Mouse (Mus musculus): ENCODE results near the gene Lig3.
"Not testable (repeated sequence)": the region's sequence is repeated elsewhere in the genome, so short reads cannot be mapped to it uniquely, and the experiment has no call there.

Lig3 gene

GRCm38 (mm10) chr11:82831008-82831893 lies 50.3 kb downstream of the Lig3 start:
- DNase-seq (ENCODE audit: low spot score in 2 of 2): no peak

- not testable (repeated sequence) for DNase-seq (ENCODE audit: low spot score in 2 of 2)
These were observed 51.5 kb downstream of the Lig3 start for GRCm38 (mm10) chr11:82832402-82832801.

DNA sequence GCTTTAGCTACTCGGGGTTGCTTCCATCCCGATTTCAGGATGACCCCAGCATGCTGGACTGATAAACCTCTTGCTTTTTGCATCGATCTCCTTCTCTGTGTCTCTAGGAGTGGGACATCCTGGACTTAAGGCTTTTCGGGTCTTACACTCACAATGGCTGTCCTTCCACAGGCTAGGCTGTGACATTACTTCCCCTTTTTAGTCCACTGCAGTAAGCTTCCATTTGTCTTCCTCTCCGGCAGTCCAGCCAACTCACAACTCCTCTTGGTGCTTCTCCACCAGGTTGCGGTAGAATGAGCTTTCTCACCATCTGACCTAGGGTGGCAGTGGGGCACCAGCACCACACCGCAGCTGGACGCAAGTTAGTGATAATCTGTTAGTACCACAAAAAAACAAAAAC lies 53.0 kb downstream of the Lig3 start:
- DNase-seq (ENCODE audit: low spot score in 2 of 2): no peak

DNA sequence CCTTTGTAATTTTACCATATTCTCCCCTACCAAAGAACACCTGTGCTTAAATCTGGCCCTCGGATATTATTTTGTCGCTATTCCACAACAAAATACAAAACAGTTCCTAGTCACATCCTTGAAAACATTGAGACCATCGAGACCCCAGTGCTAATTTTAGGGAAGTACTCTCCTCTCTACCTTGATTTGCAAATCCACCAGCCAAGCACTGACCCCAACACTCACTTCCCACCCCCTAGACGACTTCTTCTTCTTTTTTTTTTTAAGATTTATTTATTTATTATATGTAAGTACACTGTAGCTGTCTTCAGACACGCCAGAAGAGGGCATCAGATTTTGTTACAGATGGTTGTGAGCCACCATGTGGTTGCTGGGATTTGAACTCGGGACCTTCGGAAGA lies 53.5 kb downstream of the Lig3 start:
- DNase-seq (ENCODE audit: low spot score in 2 of 2): not testable (repeated sequence)

- DNase-seq (ENCODE audit: low spot score in 2 of 2): no peak
These were observed 54.9 kb downstream of the Lig3 start for GRCm38 (mm10) chr11:82835616-82836432.

DNA sequence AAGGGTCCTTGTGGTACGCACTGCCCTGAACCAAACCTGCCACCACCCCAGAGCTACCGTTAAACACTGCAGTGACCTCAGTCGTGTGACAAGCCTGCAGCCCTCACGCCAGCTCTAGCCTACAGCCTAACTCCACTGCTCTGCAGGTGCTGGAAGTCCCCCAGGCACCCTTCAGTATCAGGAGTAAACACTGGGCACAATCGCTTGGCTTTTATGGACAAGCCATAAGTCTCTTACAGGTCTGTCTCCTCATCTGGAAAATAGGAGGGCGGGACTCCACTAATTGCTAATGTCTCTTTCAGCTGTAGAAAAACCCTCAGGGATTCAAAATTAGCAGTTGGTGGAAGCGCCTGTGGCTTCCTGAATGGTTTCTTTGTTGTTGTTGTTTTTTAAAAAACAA lies 56.3 kb downstream of the Lig3 start:
- no peak for DNase-seq (ENCODE audit: low spot score in 2 of 2)

- DNase-seq (ENCODE audit: low spot score in 2 of 2): no peak
These were observed 56.9 kb downstream of the Lig3 start for GRCm38 (mm10) chr11:82837848-82838247.

- no peak for DNase-seq (ENCODE audit: low spot score in 2 of 2)
These were observed 57.6 kb downstream of the Lig3 start for GRCm38 (mm10) chr11:82838511-82838910.

DNA sequence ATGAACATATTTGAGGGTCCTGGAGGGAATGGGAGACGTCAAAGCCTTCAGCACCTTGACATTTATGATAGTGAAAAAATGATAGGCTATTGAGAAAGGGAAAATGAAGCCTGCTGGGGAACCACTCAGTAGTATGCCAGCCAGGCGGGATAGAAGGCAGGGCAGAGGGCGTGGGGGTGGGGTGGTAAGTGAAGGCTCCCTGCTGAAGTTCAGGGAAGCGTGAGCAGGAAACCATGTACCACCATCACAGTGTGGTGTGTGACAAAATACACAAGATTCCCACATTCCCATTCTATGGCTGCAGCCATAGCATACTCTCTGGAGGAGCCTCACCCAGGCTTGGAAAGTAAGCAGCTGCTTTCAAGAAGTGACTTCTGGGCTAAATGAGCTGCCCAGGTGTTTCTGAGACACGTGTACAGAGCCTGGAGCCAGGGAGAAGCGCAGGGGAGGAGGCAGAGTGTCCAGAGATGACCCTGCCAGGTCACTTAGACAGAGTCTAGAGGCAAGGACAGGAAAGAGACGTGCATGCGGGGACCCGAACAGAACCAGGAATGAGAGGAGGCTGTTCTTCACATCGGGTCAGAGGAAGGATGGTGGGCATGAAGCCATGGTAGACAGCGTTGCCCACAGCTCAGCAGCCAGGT lies 64.0 kb downstream of the Lig3 start:
- no peak for DNase-seq (ENCODE audit: low spot score in 2 of 2)

DNA sequence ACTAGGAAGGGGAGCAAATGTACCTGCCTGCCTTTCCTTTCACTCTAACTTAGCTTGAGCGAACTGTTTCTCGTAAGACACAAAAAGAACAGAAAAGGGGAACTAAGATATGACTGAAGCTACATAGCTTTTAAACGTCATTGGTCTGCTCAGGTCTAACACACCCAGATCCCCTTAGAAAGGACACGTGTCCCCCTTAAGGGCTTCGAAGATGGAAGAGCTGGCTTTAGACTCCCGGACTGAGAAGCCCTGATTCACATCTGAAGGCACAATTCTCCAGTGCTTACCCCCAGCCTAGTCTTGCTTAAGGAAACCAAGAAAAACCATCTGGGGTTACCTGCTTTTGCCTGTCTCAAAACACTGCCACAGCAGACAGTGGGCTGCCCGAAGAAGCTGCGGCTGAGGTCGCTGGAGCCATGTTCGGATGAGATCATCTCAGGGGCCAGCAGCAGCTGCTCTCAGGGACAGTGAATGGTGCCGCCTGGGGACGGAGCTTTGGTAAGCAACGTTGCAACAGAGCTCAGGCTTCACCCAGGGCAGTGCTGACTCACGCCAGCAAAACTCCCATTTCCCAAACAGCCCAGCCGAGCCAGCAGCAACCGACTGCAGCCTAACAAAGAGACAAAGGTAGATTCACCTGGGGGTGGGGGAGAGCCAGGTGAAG lies 64.6 kb downstream of the Lig3 start:
- DNase-seq (ENCODE audit: low spot score in 2 of 2): no peak

- no peak for DNase-seq (ENCODE audit: low spot score in 2 of 2)
These were observed 65.2 kb downstream of the Lig3 start for GRCm38 (mm10) chr11:82846079-82846436.

GRCm38 (mm10) chr11:82846938-82847337 lies 66.0 kb downstream of the Lig3 start:
- no peak for DNase-seq (ENCODE audit: low spot score in 2 of 2)

DNA sequence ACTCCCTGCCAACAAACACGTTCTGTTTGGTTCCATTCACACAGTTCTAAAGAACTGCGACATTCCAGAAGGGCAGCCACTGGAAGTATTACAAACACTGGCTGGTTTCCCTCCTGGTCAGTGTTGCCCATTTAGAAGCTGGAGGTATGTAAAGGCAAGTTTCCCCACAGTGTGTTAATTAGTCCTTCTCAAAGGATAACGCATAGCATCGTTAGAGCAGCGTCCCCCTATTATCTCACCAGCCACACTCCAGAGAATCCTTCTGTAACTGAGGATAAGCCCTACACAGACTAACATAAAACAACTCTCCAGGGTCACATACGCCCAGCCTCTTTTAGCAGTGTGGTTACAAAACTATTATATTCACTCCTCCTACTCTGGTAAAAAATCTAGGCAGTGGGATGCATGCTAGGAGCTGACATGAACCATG lies 66.7 kb downstream of the Lig3 start:
- DNase-seq (ENCODE audit: low spot score in 2 of 2): no peak

DNA sequence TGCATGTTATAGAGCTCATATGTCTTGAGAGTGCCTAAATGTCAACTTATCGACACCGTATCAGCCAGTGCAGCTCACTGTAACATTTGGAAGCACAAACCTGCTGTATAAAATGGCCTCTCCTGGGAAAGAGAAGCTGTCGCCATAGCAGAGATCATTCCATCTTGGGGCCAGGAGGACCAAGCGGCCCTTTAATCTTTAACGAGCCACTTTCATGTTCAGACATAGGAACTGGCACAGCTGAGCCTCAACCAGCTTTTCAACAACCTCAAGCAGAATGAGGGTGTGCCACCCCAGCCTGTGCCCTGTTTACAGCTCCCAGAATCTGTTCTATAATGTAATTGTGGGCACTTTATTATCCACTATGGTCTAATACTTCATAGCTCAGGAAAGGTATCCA lies 69.4 kb downstream of the Lig3 start:
- DNase-seq (ENCODE audit: low spot score in 2 of 2): no peak

GRCm38 (mm10) chr11:82852115-82852514 lies 71.2 kb downstream of the Lig3 start:
- DNase-seq (ENCODE audit: low spot score in 2 of 2): no peak

DNA sequence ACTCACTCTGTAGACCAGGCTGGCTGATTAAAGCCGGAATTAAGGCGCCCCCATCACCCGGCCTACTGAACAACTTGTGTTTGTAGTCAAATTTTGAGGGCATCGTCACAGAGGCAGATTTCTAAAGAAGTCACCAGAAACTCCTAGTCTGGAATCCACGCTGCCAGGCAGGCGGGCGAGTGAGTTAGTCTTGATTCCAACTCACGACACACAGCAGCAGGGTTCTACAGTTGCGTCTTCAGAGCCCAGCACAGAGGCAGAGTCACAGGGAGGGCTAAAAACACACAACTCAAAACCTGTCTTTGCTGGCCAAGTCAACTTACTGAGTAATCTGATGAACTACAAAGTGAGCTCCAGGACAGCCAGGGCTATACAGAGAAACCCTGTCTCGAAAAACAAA lies 71.6 kb downstream of the Lig3 start:
- DNase-seq (ENCODE audit: low spot score in 2 of 2): no peak

- no peak for DNase-seq (ENCODE audit: low spot score in 2 of 2)
These were observed 72.0 kb downstream of the Lig3 start for GRCm38 (mm10) chr11:82852958-82853357.

Data from thymus, postnatal 10 days (tissue).